Mouse (Mus musculus) embryonic facial prominence, embryonic 14.5 days (tissue): Measurements from ENCODE around the gene Mcm10. TPM values are rescaled to one million over a fixed set of nuclear protein-coding genes. Genes with fewer than 3 reads are reported as not detected.

ENCODE experiments used
- ATAC-seq: fragments of 200-750 bp; cut with Nextera tagmentation; 2 replicates; pipeline ENCODE4 v1.8.0; 2017; ENCODE audit warnings: low read depth, moderate number of reproducible peaks, moderate TSS enrichment
- DNase-seq: peaks from one replicate; pipeline ENCODE4 v3.0.0-alpha.2; 2015; ENCODE audit warnings: low spot score
- H3K27ac ChIP-seq: fragments of 300-500 bp; sonication (generic); replicated peaks from 2 replicates; pipeline ENCODE4 v1.5.1; 2014; ENCODE audit warnings: low read depth, mild to moderate bottlenecking, low read length, moderate library complexity
- H3K27me3 ChIP-seq: fragments of 300-500 bp; sonication (generic); replicated peaks from 2 replicates; pipeline ENCODE4 v1.6.1; 2014; ENCODE audit warnings: low read length; ENCODE audit not compliant: control insufficient read depth, insufficient read depth
- H3K36me3 ChIP-seq: fragments of 300-500 bp; sonication (generic); 2 replicates; pipeline ENCODE4 v1.6.1; 2014; ENCODE audit warnings: low read length, mixed read lengths; ENCODE audit not compliant: control insufficient read depth, insufficient read depth
- H3K4me1 ChIP-seq: fragments of 300-500 bp; sonication (generic); 2 replicates; pipeline ENCODE4 v1.6.1; 2014; ENCODE audit warnings: antibody characterized with exemption, low read length; ENCODE audit not compliant: control insufficient read depth, insufficient read depth
- H3K4me2 ChIP-seq: fragments of 300-500 bp; sonication (generic); 2 replicates; pipeline ENCODE4 v1.6.1; 2014; ENCODE audit warnings: low read depth, mild to moderate bottlenecking, low read length, moderate library complexity, mixed read lengths
- H3K4me3 ChIP-seq: fragments of 300-500 bp; sonication (generic); 2 replicates; pipeline ENCODE4 v1.5.1; 2014; ENCODE audit warnings: low read depth, mild to moderate bottlenecking, low read length
- H3K9ac ChIP-seq: fragments of 300-500 bp; sonication (generic); 2 replicates; pipeline ENCODE4 v1.6.1; 2014; ENCODE audit warnings: low read depth, mild to moderate bottlenecking, low read length, moderate library complexity, mixed read lengths
- H3K9me3 ChIP-seq: fragments of 300-500 bp; sonication (generic); 2 replicates; pipeline ENCODE4 v1.6.1; 2016; ENCODE audit warnings: low read length; ENCODE audit not compliant: control insufficient read depth
- WGBS: fragments of 180-500 bp; shearing (Covaris S2); extraction: QIAGEN DNeasy Blood & Tissue Kit; methylation state at CpG from one replicate; pipeline ENCODE4 v1.1.7; 2014; 5-methylcytosine and 5-hydroxymethylcytosine counted together
- polyA plus RNA-seq: library from polyadenylated mRNA; unstranded; fragments of >200 nt; fragmentation: Nextera tagmentation; extraction: Ambion mirVana; gene quantifications from 2 replicates; pipeline ENCODE4 v1.2.1, GENCODE M21; 2014

Gene Mcm10
- polyA plus RNA-seq, 1 experiment from 2014 or later: 23.3 TPM

GRCm38 (mm10) chr2:5043476-5043761 lies 30.8 kb upstream of the Mcm10 start:
- ATAC-seq (no peak), DNase-seq (no peak)
- Histone ChIP-seq H3K9me3 (no peaks in the 10 kb centered on the region), H3K4me2 (no peak overlapping the region), H3K4me1 (peaks cover 5% of the 10 kb centered on the region; the same call in 1 of the 2 replicates), H3K36me3 (no peaks in the 10 kb centered on the region), H3K27ac (no peak overlapping the region), H3K27me3 (no peaks in the 10 kb centered on the region), H3K9ac (no peak overlapping the region), H3K4me3 (no peak overlapping the region)
- WGBS: 96% methylated on average over 2 of the region's 2 CpGs

- Histone ChIP-seq H3K36me3 (no peaks in the 10 kb centered on the region), H3K27ac (no peak overlapping the region), H3K27me3 (no peaks in the 10 kb centered on the region), H3K9ac (no peak overlapping the region), H3K4me3 (no peak overlapping the region), H3K4me2 (no peak overlapping the region), H3K4me1 (peaks cover 5% of the 10 kb centered on the region; the same call in 1 of the 2 replicates), H3K9me3 (no peaks in the 10 kb centered on the region)
- WGBS: 80% methylated on average over 11 of the region's 11 CpGs
- DNase-seq (no peak), ATAC-seq (no peak)
These were observed 30.3 kb upstream of the Mcm10 start for GRCm38 (mm10) chr2:5042616-5043475.

GRCm38 (mm10) chr2:5041854-5042253 lies 29.3 kb upstream of the Mcm10 start:
- H3K27ac ChIP-seq: no peak overlapping the region
- no peak overlapping the region for H3K4me2 ChIP-seq
- ATAC-seq (no peak), DNase-seq (no peak)
- H3K36me3 ChIP-seq: no peaks in the 10 kb centered on the region
- 90% methylated on average over 5 of the region's 5 CpGs for WGBS
- no peaks in the 10 kb centered on the region for H3K27me3 ChIP-seq
- no peak overlapping the region for H3K9ac ChIP-seq
- H3K9me3 ChIP-seq: no peaks in the 10 kb centered on the region
- peaks cover 5% of the 10 kb centered on the region; the same call in 1 of the 2 replicates for H3K4me1 ChIP-seq
- no peak overlapping the region for H3K4me3 ChIP-seq

DNA sequence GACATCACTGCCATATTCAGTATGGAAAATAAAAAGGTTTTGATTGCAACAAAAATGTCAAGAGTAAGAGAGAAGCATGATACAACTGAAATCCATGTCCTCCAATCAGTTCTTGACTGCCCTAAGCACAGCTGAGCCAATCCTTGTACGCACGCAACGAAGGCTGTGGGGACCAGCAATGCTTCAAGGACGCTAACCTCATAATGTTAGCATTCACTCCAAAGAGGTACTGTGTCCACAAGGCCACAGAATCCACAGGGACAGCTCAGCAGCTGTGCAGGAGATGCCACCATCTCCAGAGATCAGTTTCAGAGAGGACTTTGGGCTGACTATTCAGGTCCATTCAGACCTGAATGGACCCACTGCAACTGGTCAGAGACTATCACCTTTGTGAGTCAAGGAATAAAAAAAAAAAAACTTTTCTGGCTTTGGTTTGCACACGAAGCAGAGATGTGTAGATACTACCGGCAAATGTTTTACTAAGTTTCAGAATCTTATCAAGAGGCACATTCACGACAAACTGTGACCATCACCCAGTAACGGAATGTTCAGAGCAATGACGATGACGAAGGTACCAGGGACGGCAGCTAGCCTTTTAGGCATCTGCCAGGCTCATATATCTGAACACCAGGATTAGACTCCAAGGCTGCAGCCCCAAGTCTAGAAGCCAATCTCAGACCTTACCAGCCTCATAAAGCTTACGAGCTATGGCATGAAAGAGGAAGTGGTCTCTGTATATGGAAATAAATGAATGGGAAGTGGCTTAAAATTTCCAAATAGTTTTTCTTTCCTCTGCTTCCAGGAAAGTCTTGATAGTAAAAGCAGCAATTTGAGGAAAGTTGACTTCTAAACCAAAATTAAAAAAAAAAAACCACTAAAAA lies 27.9 kb upstream of the Mcm10 start:
- no peak overlapping the region for H3K9ac ChIP-seq
- H3K4me1 ChIP-seq: peaks cover 5% of the 10 kb centered on the region; the same call in 1 of the 2 replicates
- H3K27ac ChIP-seq: no peak overlapping the region
- H3K9me3 ChIP-seq: no peaks in the 10 kb centered on the region
- DNase-seq: no peak
- no peaks in the 10 kb centered on the region for H3K36me3 ChIP-seq
- ATAC-seq: no peak
- H3K4me2 ChIP-seq: no peak overlapping the region
- WGBS: 86% methylated on average over 12 of the region's 12 CpGs
- H3K4me3 ChIP-seq: no peak overlapping the region
- no peaks in the 10 kb centered on the region for H3K27me3 ChIP-seq

DNA sequence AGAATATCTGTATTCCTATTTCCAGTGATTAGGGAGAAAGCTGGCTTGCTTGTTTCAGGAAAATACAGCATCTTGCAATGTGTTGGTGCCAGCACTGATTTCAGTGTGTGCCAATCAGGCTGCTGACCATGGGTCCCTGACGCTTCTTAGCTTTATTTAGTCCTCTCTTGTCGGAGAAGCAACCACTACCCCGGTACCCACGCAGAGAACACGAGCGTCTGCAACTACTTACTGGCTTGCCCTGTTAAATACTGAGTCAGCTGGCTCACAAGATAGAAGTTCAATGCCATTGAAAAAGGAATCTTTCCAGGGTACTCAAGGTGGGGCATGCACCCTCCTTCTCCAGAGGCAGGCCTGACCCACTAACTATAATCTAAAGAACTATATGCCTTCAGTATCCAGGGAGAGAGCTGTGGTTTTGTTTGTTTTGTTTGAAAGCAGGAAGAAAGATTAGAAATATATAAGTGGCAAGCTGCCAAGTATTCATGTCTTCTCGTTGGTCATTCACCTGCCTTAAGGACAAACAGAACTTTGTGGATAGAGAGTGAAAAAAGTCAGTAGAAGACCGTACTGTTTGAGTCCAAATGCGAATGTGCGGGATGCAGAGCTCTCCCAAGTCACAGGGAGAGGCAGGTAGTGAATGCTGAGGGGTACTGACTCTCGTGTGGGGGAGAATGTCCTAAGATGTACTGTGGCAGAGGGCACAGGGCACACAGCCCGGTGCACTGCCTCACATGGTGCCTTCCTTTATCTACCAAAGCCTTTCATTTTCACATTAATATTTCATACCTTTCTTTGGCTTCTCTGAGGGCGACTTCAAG lies 27.0 kb upstream of the Mcm10 start:
- no peak overlapping the region for H3K4me2 ChIP-seq
- no peak overlapping the region for H3K9ac ChIP-seq
- DNase-seq: no peak
- no peaks in the 10 kb centered on the region for H3K36me3 ChIP-seq
- H3K4me1 ChIP-seq: no peaks in the 10 kb centered on the region
- H3K4me3 ChIP-seq: no peak overlapping the region
- H3K27me3 ChIP-seq: no peaks in the 10 kb centered on the region
- WGBS: 77% methylated on average over 13 of the region's 13 CpGs
- H3K27ac ChIP-seq: no peak overlapping the region
- ATAC-seq: no peak
- H3K9me3 ChIP-seq: no peaks in the 10 kb centered on the region

GRCm38 (mm10) chr2:5038320-5038719 lies 25.7 kb upstream of the Mcm10 start:
- no peaks in the 10 kb centered on the region for H3K36me3 ChIP-seq
- 83% methylated on average over 5 of the region's 5 CpGs for WGBS
- DNase-seq (no peak), ATAC-seq (no peak)
- H3K9me3 ChIP-seq: no peaks in the 10 kb centered on the region
- H3K4me1 ChIP-seq: no peaks in the 10 kb centered on the region
- no peak overlapping the region for H3K27ac ChIP-seq
- no peaks in the 10 kb centered on the region for H3K27me3 ChIP-seq
- no peak overlapping the region for H3K4me3 ChIP-seq
- H3K9ac ChIP-seq: no peak overlapping the region
- no peak overlapping the region for H3K4me2 ChIP-seq

GRCm38 (mm10) chr2:5037390-5037789 lies 24.8 kb upstream of the Mcm10 start:
- Histone ChIP-seq H3K27me3 (no peaks in the 10 kb centered on the region), H3K9me3 (no peaks in the 10 kb centered on the region), H3K9ac (no peak overlapping the region), H3K4me3 (no peak overlapping the region), H3K36me3 (no peaks in the 10 kb centered on the region), H3K4me2 (no peak overlapping the region), H3K27ac (no peak overlapping the region), H3K4me1 (no peaks in the 10 kb centered on the region)
- DNase-seq (no peak), ATAC-seq (no peak)
- 85% methylated on average over 3 of the region's 3 CpGs for WGBS

DNA sequence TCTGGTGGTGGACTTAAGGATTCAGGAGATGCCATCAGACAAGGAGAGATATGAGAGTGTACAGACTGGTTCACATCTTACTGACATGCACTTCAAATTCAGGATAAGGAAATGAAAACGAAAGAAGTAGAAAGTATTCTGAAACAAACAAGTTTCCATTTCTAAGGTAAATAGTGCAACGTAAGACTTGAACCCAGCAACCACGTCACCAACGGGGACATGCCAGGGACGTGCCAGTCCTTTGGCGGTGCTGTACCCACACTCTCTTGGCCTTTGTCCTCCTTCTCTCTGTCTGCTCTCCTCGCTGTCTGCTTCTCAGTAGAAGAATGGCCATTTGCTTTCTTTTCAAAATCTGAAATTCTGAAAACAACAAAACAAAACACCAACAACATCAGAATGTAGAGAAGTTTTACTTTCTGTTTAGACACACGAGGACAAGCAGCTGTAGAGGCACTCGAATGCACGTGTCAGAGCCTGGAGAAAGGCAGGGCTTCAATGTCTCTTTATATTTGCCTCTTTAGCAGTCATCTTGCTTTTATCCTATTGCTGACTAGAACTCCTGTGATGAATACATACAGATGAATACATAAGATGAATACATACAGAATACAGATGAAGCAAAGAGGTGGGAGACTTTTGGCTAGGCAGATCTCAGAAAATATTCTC lies 24.0 kb upstream of the Mcm10 start:
- H3K9ac ChIP-seq: no peak overlapping the region
- no peaks in the 10 kb centered on the region for H3K27me3 ChIP-seq
- H3K4me2 ChIP-seq: no peak overlapping the region
- no peaks in the 10 kb centered on the region for H3K36me3 ChIP-seq
- 87% methylated on average over 10 of the region's 10 CpGs for WGBS
- no peak overlapping the region for H3K27ac ChIP-seq
- DNase-seq: no peak
- no peaks in the 10 kb centered on the region for H3K9me3 ChIP-seq
- no peak for ATAC-seq
- no peak overlapping the region for H3K4me3 ChIP-seq
- no peaks in the 10 kb centered on the region for H3K4me1 ChIP-seq
